Mouse (Mus musculus) gastrocnemius, adult 18-20 months (tissue): ENCODE data around the gene Cbx7. TPM values are rescaled to one million over a fixed set of nuclear protein-coding genes. Genes with fewer than 3 reads are reported as not detected.
"Not testable (repeated sequence)": the region's sequence is repeated elsewhere in the genome, so short reads cannot be mapped to it uniquely, and the experiment has no call there.

Experiments
- DNase-seq: peaks from one replicate; pipeline ENCODE4 v3.0.0; 2021; ENCODE audit warnings: low spot score
- total RNA-seq, 2 experiments: library from RNA; stranded (reverse); gene quantifications; 2 replicates each; pipeline ENCODE4 v1.2.3; 2021

The Cbx7 gene
- total RNA-seq, 2 experiments from 2014 or later: 20.5 to 22.9 TPM

DNA sequence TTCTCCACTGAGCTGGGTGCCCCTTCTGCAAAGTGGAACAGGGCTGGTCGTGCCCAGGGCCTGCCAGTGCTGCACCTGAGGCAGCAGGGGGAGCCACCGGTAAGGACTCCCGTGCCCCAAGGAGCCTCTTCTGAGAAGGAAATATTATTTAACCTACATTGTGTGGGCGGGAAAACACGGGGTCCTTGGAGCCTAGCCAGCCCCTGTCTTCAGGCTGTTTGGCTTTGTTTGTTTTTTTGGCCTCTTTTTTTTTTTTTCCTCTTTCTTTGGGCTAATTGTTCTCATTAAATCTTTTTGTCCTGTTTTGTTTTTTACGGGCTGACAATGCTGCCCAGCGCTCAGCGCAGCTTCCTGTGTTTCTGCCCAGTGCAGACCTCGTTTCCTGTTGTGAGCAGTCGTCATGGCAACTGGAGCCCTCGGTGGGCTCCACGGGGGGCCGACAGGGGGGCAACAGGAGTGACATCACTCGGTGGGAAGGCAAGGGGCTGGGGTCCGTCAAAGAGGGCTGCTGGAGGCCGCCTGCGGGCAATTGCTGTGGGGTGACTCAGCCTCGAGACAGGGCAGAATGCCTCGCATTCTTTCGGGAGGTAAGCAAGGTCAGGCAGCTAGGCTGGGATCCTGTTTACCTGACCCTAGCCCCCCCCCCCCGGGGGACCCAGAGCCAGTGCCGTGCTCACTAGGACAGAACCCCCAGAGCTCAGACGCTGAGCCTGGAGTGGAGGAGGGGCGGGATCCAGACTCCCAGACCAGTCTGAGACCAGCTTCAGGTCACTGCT is 20.5 kb downstream of the Cbx7 start:
- DNase-seq: peak; percentile 39

DNA sequence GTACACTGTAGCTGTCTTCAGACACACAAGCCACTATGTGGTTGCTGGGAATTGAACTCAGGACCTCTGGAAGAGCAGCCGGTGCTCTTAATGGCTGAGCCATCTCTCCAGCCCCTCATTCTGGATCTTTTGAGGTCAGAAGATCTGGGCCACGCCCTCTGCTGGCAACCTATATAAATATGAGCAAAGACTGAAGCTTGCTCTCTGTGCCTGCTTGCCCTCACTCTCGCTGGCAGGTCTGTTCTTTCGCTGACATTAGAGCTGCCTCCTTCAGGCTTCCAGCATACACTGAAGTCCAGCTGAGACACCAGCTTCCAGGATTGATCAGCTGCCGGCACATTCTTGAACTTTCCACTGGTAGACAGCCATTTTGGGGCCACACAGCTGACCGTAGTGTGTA is 23.2 kb downstream of the Cbx7 start:
- DNase-seq: peak; percentile 52

DNA sequence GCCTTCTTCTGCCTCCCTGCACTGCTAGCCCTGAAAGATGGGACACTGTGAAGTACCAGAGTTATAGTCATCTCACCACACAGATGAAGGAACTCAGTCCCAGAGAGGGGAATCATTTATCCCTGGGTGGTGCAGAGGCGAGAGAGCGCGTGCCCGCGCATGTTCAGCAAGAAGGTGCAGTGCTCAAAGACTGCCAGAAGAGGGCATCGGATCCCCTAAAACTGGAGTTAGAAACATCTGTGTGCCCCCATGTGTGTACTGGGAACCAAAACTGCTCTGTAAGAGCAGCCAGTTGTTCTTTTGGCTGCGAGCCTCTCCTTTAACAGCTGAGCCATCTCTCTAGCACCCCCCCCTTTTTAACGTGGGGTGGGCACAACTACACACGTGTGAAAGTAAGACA is 24.1 kb downstream of the Cbx7 start:
- no peak for DNase-seq

DNA sequence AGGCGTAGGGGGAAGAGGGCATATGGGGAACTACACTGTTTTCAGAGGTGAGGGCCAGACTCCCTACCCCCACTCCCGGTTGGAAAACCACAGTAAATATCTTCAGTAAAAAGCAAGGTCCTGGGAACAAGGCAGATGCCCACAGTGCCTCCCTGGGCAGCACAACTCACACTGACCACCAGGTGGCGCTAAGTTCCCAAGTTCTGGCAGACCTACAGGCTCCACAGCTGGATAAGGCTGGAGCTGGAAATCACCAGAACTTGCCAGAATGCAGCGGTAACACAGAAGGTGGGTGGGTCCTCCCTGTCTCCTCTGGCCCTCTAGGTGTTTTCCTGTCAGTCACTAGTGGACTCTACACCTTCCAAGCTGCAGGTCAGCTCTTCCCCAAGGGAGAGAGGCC is 24.9 kb downstream of the Cbx7 start:
- peak; percentile 91 for DNase-seq

DNA sequence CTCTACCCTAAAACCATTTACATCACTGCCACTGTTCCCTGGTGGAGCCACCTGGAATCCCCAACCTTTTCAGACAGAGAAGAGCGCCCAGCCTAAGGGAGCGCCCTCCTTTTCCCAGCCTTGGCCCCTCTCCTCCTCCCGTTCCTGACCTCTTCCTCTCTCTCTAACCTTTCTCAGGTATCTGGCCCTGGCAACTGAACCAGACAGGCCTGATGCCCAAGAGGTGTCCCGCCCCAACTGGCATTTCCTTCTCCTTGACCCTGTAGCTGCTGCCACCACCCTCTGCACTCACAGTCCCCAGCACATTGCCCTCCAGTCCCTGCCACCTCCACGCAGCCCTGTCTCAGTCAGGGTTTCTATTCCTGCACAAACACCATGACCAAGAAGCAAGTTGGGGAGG is 26.0 kb downstream of the Cbx7 start:
- peak; percentile 67 for DNase-seq

DNA sequence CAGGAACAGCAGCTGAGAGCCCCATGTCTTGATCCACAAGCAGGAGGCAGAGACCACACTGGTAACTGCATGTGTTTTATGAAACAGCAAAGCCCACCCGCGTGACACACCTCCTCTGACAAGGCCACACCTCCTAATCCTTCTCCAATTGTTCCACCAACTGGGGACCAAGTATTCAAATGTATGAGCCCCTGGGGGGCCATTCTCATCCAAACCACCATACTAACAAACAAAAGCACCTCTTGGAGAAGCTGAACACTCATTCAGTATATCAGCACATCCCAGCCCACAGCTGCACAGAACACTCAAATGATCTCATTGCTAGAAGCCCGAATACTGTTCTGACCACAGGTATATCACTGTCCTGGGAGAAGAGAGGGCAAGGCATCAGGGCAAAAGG is 27.3 kb downstream of the Cbx7 start:
- DNase-seq: no peak

DNA sequence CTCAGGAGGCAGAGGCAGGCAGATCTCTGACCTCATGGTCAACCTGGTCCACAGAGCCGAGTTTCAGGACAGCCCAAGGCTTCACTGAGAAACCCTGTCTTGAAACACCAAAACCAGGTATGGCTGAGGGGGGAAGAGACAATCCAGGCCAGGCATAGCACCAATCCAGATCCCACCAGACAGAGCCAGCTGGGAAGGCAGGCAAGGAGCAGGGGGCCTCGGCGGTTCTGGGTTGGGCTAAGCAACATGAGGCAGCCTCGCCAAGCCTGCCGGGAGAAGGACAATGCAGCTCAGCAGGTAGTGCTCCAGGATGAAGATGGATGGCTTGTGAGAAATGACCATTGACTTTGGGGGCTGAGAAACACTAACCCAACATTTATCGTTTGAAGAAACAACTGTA is 28.4 kb downstream of the Cbx7 start:
- no peak for DNase-seq

DNA sequence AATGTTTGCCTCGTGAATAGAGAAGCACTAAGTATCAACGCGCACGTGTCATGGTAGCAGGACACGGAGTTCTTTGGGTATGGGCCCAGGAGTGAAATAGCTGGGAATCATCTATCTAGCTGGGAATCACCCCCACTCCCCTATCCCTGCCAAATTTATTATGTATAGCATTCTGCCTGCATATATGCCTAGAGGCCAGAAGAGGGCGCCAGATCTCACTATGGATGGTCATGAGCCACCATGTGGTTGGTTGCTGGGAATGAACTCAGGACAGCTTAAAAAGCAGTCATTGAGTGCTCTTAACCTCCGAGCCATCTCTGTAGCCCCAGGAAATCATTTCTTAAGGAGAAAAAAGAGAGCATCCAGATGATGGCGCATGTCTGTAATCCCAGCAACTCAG is 30.0 kb downstream of the Cbx7 start:
- DNase-seq: peak; percentile 39

DNA sequence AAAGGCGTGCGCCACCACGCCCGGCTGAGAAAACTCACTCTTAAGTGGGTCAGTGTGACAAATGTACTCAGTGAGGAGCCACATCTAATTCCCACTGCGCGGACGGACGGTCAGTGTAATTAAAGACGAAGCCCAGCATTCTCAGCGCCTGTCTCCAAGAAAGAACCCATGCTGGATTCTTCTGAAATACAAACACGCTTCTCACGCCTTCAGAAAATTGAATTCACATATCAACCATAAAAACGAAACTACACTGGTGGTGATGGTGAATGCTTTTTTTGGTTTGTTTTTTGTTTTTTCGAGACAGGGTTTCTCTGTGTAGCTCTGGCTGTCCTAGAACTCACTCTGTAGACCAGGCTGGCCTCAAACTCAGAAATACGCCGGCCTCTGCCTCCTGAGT is 31.0 kb downstream of the Cbx7 start:
- no peak for DNase-seq

DNA sequence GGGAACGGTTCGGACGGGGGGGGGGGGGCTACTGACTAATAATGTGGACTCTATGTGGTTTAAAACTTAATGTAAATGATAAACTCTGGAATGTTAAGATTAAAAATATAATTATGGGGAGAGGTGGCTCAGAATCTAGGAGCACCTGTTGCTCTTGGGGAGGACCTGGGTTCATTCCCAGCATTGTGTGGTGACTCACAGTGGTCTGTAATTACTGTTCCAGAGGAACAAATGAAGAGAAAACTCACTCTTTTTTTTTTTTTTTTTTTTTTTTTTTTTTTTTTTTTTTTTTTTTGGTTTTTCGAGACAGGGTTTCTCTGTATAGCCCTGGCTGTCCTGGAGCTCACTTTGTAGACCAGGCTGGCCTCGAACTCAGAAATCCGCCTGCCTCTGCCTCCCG is 31.4 kb downstream of the Cbx7 start:
- DNase-seq: not testable (repeated sequence)

DNA sequence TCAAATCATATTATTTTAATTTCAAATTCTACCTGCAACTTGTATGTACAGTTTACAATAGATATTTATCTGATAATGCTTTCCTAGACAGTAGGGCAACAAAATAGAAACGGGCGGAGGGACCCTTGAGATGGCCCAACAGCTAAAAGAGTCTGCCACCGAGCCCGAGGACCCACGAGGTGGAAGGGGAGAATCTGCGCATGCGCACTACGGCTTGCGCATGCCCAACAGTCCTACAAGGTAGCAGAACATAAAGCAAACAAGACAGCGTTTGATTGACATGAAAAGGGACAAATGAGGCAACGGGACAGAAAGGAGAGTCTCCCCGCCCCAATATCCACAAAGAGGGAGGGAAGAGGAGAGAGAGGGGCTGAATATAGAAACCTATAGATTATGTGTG is 31.9 kb downstream of the Cbx7 start:
- no peak for DNase-seq

DNA sequence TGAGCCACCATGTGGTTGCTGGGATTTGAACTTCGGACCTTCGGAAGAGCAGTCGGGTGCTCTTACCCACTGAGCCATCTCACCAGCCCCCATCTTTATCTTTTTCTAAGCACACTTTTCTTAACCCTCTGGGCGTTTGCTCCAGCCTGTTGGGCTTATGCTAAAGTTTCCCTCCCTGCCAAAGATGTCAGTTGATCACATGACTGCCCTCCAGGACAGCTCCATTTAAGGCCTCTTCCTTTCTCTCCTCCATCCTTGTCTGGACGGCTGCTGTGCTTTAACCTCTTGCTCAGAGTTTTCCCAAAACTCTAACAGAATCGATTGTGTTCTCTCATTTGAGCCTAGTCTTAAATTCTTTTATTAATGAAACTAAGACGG is 34.6 kb downstream of the Cbx7 start:
- DNase-seq: no peak

DNA sequence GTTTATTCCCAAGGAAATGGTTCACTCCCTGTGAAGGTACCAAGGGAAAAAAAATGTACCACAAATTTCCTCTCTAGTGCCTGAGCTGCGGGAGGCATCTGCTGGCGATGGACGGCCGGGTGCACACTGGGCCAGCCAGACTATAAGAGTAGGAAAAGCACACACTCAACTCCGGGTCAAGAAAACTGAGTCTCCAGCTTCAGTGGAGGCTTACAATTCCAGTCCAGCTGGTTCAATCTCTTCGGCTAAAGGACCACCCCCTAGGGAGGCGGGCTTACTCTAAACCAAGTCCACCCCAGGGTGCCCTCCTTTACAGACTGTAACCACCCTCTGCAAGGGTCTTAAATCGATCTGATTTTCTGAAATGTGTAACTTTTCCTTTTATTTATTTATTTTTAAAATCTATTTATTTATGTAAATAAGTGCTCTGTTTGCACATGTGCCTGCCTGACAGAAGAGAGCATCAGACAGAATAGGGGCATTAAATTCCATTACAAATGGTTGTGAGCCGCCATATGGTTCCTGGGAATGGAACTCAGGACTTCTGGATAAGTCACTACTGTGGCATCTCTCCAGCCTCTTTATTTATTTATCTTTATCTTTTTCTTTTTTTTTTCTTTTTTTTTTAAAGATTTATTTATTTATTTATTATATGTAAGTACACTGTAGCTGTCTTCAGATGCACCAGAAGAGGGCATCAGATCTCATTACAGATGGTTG is 35.1 kb downstream of the Cbx7 start:
- DNase-seq: no peak

DNA sequence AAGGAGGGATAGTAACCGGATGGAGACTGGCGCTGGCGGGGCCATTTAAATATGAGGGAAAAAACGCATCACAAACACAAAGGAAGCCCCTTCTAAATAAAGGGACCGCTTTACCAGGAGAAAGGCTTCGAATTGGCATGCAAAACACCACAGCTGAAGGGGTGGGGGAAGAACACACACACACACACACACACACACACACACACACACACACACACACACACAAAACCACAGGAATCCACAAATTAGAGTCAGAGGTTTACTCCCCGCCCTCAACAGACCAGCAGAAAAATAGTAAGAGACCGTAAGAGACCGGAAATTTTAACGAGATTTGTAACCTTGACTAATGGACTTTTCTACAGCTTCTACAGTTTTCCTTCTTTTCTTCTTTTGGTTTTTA is 36.1 kb downstream of the Cbx7 start:
- no peak for DNase-seq

DNA sequence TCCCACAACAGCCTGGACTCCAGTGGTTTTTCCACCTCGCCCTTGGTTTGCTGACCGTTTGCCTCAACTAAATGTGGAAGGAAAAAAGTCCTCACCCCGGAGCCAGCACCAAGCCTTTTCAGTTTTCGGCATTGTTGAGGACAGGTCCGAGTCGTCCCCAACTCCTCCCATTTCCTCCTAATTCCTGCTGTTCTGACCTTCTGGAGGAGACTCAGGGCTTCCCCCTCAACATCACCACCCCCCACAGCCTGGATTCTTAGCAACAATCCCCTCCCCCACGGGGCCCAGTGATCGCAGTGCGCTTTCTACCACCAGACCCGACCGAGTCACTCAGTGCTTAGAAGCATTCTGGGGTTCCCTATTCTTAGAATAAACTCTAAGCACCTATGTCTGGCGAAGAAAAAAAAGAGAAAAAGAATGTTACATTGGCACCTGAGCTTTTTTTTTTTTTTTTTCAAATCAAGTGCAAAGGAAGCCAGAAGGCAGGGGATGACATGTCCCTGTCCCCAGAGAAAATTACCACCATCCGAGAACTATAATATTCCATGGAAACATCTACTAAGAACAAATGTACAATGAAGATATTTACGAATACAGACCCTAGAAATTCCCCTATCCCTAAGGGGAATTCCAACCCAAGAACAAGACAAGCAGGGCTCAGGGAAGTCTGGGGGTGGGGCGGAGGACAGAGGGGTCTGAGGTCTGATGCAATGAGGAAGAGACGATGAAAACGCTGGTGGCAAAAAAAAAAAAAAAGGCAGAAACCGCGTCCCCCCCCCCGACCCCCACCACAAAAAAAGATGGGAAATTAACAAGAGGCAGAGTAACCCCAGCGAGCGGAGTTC is 37.0 kb downstream of the Cbx7 start:
- no peak for DNase-seq

DNA sequence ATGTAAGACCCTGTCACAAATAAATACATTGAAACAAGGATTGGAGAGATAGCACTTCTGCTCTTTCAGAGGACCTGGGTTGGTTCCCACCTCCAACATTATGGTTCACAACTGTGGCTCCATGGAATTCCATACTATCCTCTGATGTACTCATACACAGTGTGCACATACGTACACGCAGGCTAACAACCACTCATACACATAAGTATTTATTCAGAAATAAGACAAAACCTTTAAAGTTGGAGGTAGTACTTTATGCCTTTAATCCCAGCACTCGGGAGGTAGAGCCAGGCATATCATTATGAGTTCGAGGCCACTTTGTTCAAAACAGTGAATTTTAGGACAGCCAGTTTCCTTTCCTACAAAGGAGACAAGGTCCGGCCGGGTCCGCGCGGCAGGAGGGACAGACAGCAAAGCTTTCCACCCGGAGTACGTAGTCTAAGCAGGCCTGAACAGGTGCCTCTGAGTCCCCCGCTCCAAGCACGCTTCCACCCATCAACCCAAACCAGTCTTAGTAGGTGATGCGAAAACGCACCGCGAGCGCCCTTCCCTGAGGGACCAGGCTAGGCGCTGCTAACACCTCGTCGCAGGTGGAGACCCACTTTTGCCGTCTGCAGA is 37.8 kb downstream of the Cbx7 start:
- DNase-seq: no peak

DNA sequence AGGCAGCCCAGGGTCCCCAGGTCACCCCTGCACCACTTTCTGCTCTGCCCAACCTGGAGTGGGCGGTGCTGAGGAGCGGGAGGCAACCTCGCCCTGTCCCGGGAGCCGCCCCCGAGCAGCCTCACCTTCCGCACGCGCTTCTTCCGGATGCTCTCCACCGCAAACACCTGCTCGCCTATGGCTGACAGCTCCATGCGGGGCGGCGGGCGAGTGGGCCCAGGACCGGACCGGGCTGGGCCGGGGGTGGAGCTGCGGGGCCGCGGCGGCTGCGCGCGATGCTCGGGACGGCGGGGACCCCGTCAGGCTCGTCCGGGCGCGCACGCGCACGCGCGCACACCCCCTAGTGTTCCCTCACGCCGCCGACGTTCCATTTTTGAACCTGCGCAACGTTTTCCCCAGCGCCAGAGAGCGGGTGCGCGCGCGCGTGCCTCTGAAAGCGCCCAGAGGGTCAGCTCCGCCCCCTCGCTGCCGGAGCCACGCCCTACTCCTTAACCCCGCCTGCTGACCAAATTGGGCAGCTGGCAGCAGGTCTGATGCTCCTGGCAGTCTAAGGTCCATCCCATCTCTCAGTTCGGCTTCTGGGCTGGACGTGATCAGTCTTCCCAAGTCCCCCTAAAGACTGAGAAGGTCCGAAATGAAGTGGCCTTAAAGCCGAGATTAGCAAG is 38.5 kb downstream of the Cbx7 start:
- DNase-seq: peak; percentile 95

DNA sequence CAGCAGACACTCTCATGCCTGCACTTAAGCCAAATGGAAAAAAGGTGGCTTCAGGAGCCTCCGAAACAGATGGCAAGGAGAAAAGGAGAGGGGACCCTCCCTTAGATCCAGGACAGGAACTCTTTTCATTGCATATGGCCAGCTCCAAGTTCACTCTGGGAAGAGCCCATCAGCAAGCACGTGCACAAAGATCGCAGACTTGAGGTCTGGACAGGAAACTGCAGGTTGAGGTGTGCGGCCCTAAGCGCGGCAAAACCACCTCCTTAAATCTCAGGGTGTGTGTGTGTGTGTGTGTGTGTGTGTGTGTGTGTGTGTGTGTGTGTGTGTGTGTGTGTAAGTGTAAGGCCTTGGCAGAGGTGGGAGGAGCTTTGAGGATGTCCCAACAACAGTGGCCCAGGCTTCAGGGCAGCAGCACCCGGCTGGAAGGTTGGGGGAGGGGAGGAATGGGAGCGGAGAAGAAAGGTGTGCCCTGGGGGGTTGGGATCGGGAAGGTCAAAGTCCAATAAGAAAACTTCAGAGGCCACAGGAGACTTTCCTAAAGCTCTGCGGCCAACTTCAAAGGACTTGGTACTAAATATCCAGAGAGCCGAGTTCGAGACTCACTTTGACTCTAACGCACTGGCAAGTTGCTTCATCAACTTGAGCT is 39.3 kb downstream of the Cbx7 start:
- DNase-seq: no peak

DNA sequence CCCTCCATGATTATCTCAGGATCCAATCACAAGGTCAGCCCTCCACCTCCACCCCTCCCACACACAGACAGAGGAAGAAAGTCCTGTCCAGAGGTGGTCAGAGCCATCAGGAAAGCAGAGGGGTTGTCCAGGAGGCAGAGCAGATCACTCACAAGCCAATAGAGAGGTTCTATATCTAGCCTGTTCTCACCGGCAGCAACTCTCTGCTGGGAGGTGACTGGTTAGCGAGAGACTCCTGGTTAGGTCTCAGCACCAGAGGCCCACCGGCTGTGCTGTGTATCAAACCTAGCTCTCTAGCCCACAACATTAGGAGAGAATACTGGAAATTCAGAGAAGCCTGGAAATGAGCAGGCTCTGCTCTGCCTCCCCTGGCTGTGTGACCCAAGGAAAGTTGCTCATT is 41.2 kb downstream of the Cbx7 start:
- no peak for DNase-seq

DNA sequence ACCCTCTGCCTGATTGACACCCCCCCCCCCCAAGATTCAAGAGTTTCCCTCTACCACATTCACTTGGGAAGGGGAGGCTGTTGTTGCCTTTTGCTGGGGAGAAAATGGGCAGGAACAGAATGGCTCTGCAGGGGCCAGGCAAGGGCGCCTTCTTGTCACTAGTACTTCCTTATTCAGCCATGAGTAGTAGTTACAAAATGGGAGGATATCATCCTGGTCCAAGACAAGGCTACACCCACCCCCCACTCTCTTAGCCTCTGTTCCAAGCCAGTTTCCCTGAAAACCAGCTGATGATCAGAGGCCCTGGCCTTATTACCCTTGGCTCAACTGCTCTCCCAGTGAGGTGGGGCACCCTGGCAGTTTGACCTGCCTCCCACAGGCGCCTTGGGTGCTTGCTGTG is 42.2 kb downstream of the Cbx7 start:
- DNase-seq: no peak

DNA sequence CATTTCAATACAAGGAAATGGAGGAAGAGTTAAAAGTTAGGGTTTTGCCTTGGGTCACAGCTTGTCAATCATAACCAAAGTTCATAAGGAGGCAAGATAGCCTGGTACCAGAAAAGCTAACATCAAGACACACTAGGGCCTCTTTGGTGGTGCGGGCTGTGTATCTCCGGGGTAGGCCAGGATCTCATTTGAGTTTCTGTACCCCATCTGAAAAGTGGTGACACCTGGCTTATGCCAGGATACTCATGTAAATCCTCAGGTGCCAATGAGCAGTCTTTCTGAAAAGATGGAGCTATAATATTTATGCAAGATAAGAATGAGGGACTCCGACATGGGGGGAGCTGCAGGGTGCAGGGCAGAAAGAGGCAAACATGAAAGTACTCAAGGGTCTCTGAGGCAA is 42.6 kb downstream of the Cbx7 start:
- DNase-seq: no peak
